Mouse (Mus musculus): ENCODE measurements at regions not wholly inside any gene's neighbourhood (a gene's known extent, or its start where the extent isn't known, plus 50 kb on each side); places are given as distances from the start of the nearest gene placed in this dataset.

- DNase-seq (ENCODE audit: low read depth, low spot score), result no peak
Observed at GRCm38 (mm10) chr13:34800906-34801305, 66.3 kb downstream of the Fam50b start.

DNA sequence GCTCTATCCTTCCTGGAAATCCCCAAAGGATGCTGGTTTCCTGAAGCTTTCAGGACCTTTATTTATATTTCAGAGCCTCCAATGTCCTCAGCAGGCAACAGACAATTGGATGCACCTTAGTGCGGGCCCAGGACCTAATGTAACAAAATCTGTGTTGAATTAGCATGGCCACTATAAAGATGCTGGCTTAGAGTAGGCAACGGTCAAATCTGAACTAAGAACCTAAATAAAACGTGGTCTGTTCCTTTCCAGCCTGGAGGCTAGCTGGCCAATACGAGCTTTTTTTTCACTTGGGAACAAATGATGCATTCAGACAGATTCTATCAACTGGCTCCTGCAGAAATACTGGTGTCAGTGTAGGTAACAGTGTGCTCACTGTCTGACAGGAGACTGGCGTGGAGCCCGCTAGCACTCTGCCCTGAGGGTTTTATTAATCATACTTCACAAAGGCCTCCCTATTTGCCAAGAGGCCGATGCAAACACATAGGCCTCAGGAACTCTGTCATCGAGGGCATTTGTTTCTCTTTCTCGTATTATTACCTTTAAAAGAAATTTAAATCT is 68.5 kb upstream of the Prpf4b start:
- peak; percentile 38 for DNase-seq (ENCODE audit: low read depth, low spot score)

GRCm38 (mm10) chr13:34809536-34809935 is 65.6 kb upstream of the Prpf4b start:
- no peak for DNase-seq (ENCODE audit: low read depth, low spot score)

DNA sequence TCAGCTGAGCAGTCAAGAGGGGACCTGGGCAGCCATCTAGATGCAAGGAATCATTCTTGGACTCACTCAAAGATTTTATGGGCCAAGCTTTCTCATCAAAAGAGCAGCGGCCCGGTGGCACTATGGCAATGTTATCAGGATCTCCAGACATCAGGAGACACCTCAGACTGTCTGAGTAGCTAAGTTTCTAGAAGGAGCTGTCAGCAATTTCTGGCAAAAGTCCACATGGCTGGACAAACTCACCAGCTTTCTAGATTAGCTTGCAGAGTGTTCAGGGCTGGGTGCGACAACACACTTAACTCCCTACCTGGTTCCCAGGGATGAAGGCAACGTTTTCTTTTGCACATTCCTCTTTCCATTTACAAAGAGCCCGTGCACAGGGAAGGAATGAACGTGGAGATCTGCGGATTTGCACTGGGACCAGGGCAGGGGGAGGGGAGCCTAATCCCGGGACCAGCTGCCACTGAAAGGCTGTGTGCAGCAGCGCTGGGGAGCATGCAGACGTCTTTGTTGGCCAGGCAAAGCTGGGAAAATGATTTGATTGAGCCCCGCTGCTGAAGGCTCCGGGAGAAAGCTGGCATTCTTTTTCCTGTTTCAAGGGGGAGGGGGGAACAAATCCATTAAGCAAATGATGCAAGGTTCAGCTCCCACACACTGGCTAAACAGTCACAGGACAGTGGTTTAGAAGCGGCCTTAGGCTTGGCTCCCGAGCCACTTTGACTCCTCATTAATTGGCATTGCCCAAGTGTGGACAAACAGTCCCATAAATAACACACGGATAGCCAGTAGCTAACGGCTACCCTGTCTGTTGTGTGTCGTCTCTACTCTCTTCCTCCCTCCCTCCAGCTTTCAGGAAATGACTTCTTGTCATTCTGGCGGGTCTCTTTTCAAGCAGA is 60.7 kb upstream of the Prpf4b start:
- peak; percentile 57 for DNase-seq (ENCODE audit: low read depth, low spot score)

DNA sequence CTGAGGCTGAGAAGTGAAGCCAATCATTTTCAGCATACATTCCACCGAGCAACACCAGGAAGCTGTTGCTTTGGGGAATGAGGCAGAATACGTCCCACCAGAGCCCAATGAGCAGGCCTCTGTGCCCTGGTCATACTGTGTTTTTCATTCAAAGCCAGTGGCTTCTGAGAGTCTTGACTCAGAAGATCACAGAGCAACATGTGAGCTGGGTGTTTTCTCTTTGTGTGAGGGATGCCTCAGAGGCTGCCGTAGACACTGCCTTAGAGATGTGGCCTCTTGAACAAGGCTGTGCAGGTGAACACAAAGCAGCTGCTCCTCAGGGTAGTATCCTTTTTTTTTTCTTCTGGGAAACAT is 60.1 kb upstream of the Prpf4b start:
- no peak for DNase-seq (ENCODE audit: low read depth, low spot score)

- DNase-seq (ENCODE audit: low read depth, low spot score), result no peak
Observed at GRCm38 (mm10) chr13:34818211-34818610, 56.9 kb upstream of the Prpf4b start.

- DNase-seq (ENCODE audit: low read depth, low spot score), result no peak
Observed at GRCm38 (mm10) chr13:34820423-34820822, 54.7 kb upstream of the Prpf4b start.

- DNase-seq (ENCODE audit: low read depth, low spot score), result no peak
Observed at GRCm38 (mm10) chr13:34821946-34822345, 53.2 kb upstream of the Prpf4b start.

GRCm38 (mm10) chr13:34824157-34824556 is 50.9 kb upstream of the Prpf4b start:
- DNase-seq (ENCODE audit: low read depth, low spot score), result no peak

Data from forelimb bud, embryonic 11.5 days (tissue).